Mouse (Mus musculus) kidney, embryonic 14.5 days (tissue): Measurements from ENCODE around the gene Gm3417. TPM values are rescaled to one million over a fixed set of nuclear protein-coding genes. Genes with fewer than 3 reads are reported as not detected.
A peak's percentile ranks its signal among the peaks of the same experiment; 100 is the strongest.
"Not testable (repeated sequence)": the region's sequence is repeated elsewhere in the genome, so short reads cannot be mapped to it uniquely, and the experiment has no call there.

Experiments used
- ATAC-seq: fragments of 200-750 bp; cut with Nextera tagmentation; 2 replicates; pipeline ENCODE4 v1.8.0; 2017; ENCODE audit warnings: moderate number of reproducible peaks, mild to moderate bottlenecking, moderate TSS enrichment, moderate library complexity; ENCODE audit not compliant: low FRiP score, low TSS enrichment
- H3K27ac ChIP-seq: fragments of 300-500 bp; sonication (generic); 2 replicates; pipeline ENCODE4 v1.5.1; 2014; ENCODE audit warnings: low read depth, mild to moderate bottlenecking, low read length, moderate library complexity, mixed read lengths
- H3K27me3 ChIP-seq: fragments of 300-500 bp; sonication (generic); 2 replicates; pipeline ENCODE4 v1.6.1; 2014; ENCODE audit warnings: mild to moderate bottlenecking, low read length; ENCODE audit not compliant: control insufficient read depth, insufficient read depth
- H3K36me3 ChIP-seq: fragments of 300-500 bp; sonication (generic); 2 replicates; pipeline ENCODE4 v1.6.1; 2014; ENCODE audit warnings: low read length, mixed read lengths; ENCODE audit not compliant: control insufficient read depth, insufficient read depth
- H3K4me1 ChIP-seq: fragments of 300-500 bp; sonication (generic); 2 replicates; pipeline ENCODE4 v1.6.1; 2014; ENCODE audit warnings: low read length, mixed read lengths; ENCODE audit not compliant: control insufficient read depth, insufficient read depth
- H3K4me2 ChIP-seq: fragments of 300-500 bp; sonication (generic); replicated peaks from 2 replicates; pipeline ENCODE4 v1.6.1; 2014; ENCODE audit warnings: low read depth, mild to moderate bottlenecking, low read length
- H3K4me3 ChIP-seq: fragments of 300-500 bp; sonication (generic); 2 replicates; pipeline ENCODE4 v1.5.1; 2014; ENCODE audit warnings: mild to moderate bottlenecking, low read length
- H3K9ac ChIP-seq: fragments of 300-500 bp; sonication (generic); 2 replicates; pipeline ENCODE4 v1.6.1; 2014; ENCODE audit warnings: low read depth, mild to moderate bottlenecking, low read length, moderate library complexity
- H3K9me3 ChIP-seq: fragments of 300-500 bp; sonication (generic); 2 replicates; pipeline ENCODE4 v1.6.1; 2016; ENCODE audit warnings: low read length; ENCODE audit not compliant: control insufficient read depth
- WGBS: fragments of 180-500 bp; shearing (Covaris S2); extraction: QIAGEN DNeasy Blood & Tissue Kit; methylation state at CpG from one replicate; pipeline ENCODE4 v1.1.7; 2014; 5-methylcytosine and 5-hydroxymethylcytosine counted together
- polyA plus RNA-seq: library from polyadenylated mRNA; unstranded; fragments of >200 nt; fragmentation: Nextera tagmentation; extraction: Ambion mirVana; gene quantifications from 2 replicates; pipeline ENCODE4 v1.2.1, GENCODE M21; 2014

The Gm3417 gene
- polyA plus RNA-seq, 1 experiment from 2014 or later = not detected

DNA sequence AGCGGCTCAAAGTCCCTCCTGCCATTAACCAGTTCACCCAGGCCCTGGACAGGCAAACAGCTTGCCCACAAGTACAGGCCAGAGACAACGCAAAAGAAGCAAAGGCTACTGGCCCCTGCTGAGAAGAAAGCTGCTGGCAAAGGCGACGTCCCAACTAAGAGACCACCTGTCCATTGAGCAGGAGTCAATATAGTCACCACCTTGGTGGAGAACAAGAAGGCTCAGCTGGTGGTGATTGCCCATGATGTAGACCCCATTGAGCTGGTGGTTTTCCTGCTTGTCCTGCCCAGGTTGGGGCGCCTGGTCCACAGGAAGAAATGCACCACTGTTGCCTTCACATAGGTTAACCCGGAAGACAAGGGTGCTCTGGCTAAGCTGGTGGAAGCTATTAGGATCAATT, 36.4 kb downstream of the Gm3417 start:
- H3K9me3 ChIP-seq, H3K27ac ChIP-seq, H3K27me3 ChIP-seq, ATAC-seq: not testable (repeated sequence)
- H3K9ac ChIP-seq = peak overlapping the region; percentile 76; the same call in 1 of the 2 replicates
- peaks cover 24% of the 10 kb centered on the region for H3K36me3 ChIP-seq
- WGBS = 74% methylated on average over 6 of the region's 6 CpGs
- H3K4me3 ChIP-seq = peak overlapping the region; percentile 57
- H3K4me1 ChIP-seq = peaks cover 12% of the 10 kb centered on the region; the same call in 1 of the 2 replicates
- H3K4me2 ChIP-seq = peak overlapping the region; percentile 77

- H3K36me3 ChIP-seq = no peaks in the 10 kb centered on the region
- no peak overlapping the region for H3K9ac ChIP-seq
- H3K4me3 ChIP-seq = no peak overlapping the region
- H3K27me3 ChIP-seq = no peaks in the 10 kb centered on the region
- H3K4me1 ChIP-seq = no peaks in the 10 kb centered on the region
- 54% methylated on average over 5 of the region's 5 CpGs for WGBS
- no peak for ATAC-seq
- no peaks in the 10 kb centered on the region for H3K9me3 ChIP-seq
- no peak overlapping the region for H3K4me2 ChIP-seq
- no peak overlapping the region for H3K27ac ChIP-seq
These were observed 42.6 kb downstream of the Gm3417 start for GRCm38 (mm10) chr17:14935841-14936605.

DNA sequence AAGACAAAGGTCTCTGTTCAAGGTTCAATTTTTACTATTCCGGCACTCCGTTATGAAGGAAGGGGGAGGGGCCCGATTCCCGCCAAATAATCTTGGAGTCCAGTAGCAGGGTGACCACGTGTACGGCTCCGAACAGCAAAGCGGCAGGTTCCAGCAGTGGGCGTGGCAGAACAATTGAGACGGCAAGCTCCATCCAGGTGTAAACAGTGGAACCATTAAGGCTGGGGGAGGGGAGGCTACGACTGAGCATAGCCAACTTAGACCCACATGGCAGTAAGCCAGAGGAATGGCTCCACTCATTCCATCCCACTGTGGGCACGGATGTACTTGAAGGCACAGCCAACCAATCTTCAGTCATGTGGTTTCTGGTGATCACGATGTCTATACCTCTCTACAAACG, 43.3 kb downstream of the Gm3417 start:
- 78% methylated on average over 12 of the region's 14 CpGs for WGBS
- not testable (repeated sequence) for H3K9me3 ChIP-seq, H3K4me3 ChIP-seq, ATAC-seq, H3K4me1 ChIP-seq, H3K4me2 ChIP-seq, H3K9ac ChIP-seq, H3K36me3 ChIP-seq, H3K27ac ChIP-seq, H3K27me3 ChIP-seq

- whole genome bisulfite sequencing = 84% methylated on average over 5 of the region's 5 CpGs
- no peak overlapping the region for H3K27ac ChIP-seq
- ATAC-seq = no peak
These were observed 47.1 kb downstream of the Gm3417 start for GRCm38 (mm10) chr17:14931469-14931868.

DNA sequence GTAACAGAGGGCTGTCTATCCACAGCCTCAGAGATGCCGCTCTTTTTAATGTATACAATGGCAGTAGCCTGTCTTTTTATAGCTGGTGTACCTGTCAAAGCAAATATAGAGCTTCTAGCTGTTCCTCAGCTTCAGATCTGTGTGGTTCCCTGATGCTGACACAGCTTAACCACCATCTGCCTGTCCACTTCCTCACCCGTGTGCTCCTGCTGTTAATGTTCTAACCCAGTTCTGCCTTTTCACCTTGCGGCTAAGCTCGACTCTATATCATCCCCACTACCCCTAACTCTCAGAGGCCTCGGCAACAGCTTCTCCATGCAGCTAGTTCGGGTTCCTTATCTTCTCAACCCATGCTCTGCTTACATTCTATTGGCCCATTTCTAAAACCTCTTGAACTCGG, 47.9 kb downstream of the Gm3417 start:
- Histone ChIP-seq H3K4me1 (no peaks in the 10 kb centered on the region), H3K36me3 (no peaks in the 10 kb centered on the region), H3K9me3 (no peaks in the 10 kb centered on the region), H3K27ac (no peak overlapping the region), H3K4me2 (no peak overlapping the region), H3K9ac (no peak overlapping the region), H3K27me3 (no peaks in the 10 kb centered on the region), H3K4me3 (no peak overlapping the region)
- 84% methylated on average over 7 of the region's 7 CpGs for WGBS
- no peak for ATAC-seq

More at GRCm38 (mm10) chr17:14931469-14931868, 47.1 kb downstream of the Gm3417 start:
- no peak overlapping the region for H3K4me3 ChIP-seq
- H3K36me3 ChIP-seq = no peaks in the 10 kb centered on the region
- H3K9me3 ChIP-seq = no peaks in the 10 kb centered on the region
- H3K9ac ChIP-seq = no peak overlapping the region
- H3K4me2 ChIP-seq = no peak overlapping the region
- H3K4me1 ChIP-seq = no peaks in the 10 kb centered on the region
- H3K27me3 ChIP-seq = no peaks in the 10 kb centered on the region

DNA sequence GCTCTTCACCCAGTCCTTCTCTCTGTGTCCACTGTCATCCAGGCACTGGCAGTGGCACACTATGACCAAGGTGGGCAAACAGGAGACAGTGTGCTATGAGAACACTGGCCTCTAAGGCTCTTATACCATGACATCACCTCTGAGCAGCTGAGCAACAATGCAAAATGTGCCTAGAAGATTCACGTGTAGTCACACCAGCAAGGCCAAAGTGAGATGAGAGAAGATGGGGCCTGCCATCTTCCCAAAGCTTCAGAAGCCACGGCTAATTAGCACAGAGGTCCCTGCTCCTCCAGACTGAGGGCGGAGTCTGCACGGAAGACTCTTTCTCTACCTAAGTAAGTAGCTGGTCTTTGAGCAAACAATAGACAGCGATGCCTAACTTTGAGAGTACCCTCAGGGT, 50.0 kb downstream of the Gm3417 start:
- H3K4me1 ChIP-seq = no peaks in the 10 kb centered on the region
- H3K4me3 ChIP-seq = no peak overlapping the region
- no peaks in the 10 kb centered on the region for H3K36me3 ChIP-seq
- H3K27ac ChIP-seq = no peak overlapping the region
- ATAC-seq = no peak
- H3K9ac ChIP-seq = no peak overlapping the region
- no peaks in the 10 kb centered on the region for H3K27me3 ChIP-seq
- H3K4me2 ChIP-seq = no peak overlapping the region
- WGBS = 70% methylated on average over 5 of the region's 5 CpGs
- no peaks in the 10 kb centered on the region for H3K9me3 ChIP-seq

- no peak for ATAC-seq
- no peak overlapping the region for H3K4me3 ChIP-seq
- no peaks in the 10 kb centered on the region for H3K36me3 ChIP-seq
- H3K27me3 ChIP-seq = no peaks in the 10 kb centered on the region
- no peaks in the 10 kb centered on the region for H3K4me1 ChIP-seq
- H3K27ac ChIP-seq = no peak overlapping the region
- H3K4me2 ChIP-seq = no peak overlapping the region
- WGBS = 81% methylated on average over 8 of the region's 8 CpGs
- H3K9me3 ChIP-seq = no peaks in the 10 kb centered on the region
- H3K9ac ChIP-seq = no peak overlapping the region
These were observed 50.9 kb downstream of the Gm3417 start for GRCm38 (mm10) chr17:14927644-14928218.

- no peak overlapping the region for H3K4me3 ChIP-seq
- H3K36me3 ChIP-seq = no peaks in the 10 kb centered on the region
- H3K4me2 ChIP-seq = no peak overlapping the region
- H3K9me3 ChIP-seq = no peaks in the 10 kb centered on the region
- H3K4me1 ChIP-seq = no peaks in the 10 kb centered on the region
- H3K27ac ChIP-seq = no peak overlapping the region
- ATAC-seq = no peak
- H3K9ac ChIP-seq = no peak overlapping the region
- H3K27me3 ChIP-seq = no peaks in the 10 kb centered on the region
- 44% methylated on average over 6 of the region's 6 CpGs for WGBS
These were observed 57.0 kb downstream of the Gm3417 start for GRCm38 (mm10) chr17:14921582-14921981.

DNA sequence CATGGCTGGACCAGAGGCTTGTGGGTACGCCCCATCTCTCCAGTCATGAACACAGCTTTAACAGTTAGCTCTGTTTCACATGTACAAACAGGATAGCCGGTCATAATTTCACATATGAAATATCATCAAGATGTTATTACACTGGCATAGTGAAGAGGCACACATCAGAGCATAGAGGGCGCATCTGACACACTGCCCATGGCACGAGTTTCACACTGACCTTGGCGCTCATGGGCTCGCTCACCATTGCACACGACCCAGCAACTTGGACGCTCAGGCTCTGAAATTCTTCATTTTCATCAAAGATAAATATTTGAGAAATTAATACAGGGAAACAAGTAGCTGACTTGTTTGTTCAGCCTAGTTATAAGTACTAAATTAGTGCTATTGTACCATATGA, 60.7 kb downstream of the Gm3417 start:
- H3K9ac ChIP-seq = no peak overlapping the region
- H3K4me1 ChIP-seq = no peaks in the 10 kb centered on the region
- ATAC-seq = no peak
- no peaks in the 10 kb centered on the region for H3K27me3 ChIP-seq
- no peaks in the 10 kb centered on the region for H3K9me3 ChIP-seq
- no peaks in the 10 kb centered on the region for H3K36me3 ChIP-seq
- no peak overlapping the region for H3K27ac ChIP-seq
- H3K4me3 ChIP-seq = no peak overlapping the region
- 90% methylated on average over 8 of the region's 8 CpGs for WGBS
- no peak overlapping the region for H3K4me2 ChIP-seq
